Mouse (Mus musculus): ENCODE results near the gene Srpk1.
A peak's percentile ranks its signal among the peaks of the same experiment; 100 is the strongest.

Gene Srpk1

DNA sequence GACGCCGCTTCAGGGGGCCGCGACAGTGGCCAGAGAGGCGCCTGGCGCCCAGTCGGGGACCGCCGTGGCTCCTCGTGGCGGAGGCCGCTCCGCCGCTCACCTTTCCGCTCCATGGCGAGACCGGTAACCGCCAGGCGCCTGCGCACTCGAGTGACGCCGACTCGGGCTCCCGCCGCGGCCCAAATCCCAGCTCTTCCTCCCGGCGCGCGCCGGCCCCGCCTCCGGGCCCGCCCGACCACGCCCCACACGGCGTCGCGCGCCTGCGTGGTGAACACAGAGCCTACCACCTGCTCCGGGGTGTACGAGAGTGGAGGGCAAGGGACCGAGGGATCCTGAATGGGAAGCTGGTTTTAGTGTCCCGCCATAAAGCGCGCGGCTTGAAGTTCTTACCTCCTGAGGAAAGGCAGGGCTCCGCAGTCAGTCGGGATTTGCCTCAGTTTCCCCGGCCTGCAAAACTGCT lies at the start of gene Srpk1:
Gene Srpk1 (minus strand): TSS at position 410 of the 460 bp plus-strand sequence.
- peak; percentile 94 for DNase-seq

DNA sequence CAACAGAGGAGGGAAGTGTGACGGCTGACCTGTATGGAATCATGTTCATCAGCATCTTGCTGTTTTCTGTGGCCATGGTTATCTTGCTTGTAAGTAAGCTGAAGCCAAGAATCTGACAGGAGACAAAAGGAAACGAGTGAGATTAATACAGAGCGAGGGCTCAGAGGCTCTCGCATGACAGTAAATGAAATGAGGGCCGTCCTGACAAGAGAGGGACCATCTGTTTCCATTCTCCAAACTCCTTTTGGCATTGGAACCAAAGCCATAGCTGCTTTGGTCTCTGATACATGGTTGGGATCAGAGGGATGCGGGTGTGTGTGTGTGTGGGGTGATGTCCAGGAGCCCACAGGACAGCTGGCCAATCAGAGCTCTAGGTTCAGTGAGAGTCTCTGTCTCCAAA lies 37.1 kb upstream of the Srpk1 start:
- DNase-seq, result no peak

DNA sequence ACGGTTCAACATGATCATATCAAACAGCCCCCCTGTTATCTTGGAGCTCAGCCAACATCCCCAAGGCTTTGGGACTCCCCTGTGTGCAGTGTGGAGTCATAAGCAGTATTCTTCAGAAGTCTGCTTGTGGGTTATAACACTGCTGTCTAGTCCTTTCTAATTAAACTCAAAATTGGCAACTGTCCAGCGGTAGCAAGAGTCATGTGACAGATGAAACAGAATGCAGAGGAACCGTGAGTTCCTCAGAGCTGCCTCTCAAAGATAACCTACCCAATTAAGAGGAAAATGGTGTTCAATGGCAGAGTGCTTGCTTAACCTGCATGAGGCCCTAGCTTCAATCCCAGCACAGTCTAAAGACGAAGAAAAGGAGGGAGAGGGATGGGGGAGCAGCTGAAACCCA lies 35.4 kb upstream of the Srpk1 start:
- DNase-seq, result no peak

DNA sequence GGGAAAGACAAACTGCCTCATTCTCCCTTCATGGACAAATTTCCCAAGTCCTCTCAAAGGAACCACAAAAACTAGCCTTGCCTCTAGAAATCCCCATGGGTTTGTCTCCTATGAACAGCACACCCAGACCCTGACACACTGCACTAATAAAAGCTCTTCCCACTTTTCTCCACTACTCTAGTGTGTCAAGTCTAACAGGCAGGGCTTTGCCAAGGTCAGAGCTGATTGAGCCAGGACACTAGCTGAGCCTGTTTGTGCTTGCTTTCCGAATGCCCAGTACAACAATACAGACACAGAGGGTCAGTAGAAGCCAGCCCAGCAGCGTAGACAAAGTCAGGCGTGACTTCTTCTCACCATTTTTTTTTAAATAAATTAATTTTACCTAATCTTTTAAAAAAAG lies 27.8 kb upstream of the Srpk1 start:
- no peak for DNase-seq

DNA sequence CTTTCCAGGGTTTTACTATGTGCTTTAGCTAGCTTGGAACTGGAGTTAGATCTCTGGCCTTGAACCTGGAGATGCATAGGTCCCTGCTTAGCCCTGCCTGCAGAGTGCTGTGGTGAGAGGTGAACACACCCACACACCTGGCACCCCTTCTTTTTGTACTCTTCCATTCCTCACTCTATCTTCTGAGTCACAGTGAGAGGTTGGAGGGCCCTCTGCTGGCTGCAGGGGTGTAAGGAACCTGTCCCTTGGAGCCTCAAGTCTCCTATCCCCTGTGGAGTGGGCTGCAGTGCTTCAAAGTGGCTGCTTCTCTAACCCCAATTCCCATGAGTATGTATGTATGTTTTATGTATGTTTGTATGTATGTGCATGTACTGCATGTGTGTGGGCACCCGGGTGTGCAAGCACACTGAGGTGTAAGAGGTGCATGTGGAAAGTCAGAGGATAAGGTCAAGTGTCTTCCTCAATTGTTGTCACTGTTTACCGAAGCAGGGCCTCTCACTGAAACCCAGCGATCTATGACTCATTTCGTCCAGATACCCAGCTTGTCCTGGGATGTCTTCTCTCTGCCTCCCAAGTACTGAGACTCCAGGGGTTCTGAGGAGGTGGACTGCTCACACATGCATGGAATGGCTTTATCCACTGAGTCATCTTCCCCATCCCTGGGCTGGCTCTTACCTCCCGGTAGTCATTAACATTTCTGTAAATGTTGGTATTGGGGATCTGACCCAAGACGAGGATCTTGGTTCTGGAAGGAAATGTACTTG lies 26.3 kb upstream of the Srpk1 start:
- DNase-seq, result peak; percentile 76

DNA sequence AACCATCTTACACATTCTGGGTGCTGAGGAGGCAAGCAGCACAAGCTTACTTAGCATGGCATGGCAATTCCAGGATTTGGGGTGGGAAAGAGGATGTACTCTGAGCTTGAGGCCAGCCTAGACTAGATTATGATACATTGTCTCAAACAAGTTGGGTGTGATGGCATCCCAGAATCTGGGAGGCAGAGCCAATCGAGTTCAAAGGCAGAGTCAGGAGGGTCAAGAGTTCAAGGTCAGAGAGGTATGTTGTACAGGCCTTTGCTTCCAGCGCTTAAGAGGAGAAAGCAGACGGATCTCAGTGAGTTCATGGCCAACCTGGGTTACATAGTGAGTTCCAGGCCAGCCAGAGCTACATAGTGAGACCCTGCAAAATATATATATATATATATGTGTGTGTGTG lies 23.7 kb upstream of the Srpk1 start:
- no peak for DNase-seq

DNA sequence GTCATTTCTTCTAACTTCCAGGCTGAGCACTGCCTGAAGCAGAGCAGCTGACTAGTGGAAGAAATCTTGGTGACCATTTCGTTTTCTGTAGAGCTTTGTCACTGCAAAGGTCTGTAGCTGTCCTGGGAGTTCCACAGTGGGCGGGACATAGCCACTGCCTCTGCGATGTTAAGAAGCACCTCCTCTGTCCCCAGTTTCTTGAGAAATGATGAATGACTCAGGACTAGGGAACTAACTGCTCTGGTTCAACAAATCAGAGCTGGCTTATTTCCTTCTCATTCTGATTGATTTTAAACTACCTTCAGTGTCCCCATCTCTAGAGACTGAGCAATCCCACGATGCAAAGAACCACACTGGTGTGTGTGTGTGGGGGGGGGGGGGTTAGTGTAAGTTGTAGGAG lies 21.6 kb upstream of the Srpk1 start:
- DNase-seq, result no peak

DNA sequence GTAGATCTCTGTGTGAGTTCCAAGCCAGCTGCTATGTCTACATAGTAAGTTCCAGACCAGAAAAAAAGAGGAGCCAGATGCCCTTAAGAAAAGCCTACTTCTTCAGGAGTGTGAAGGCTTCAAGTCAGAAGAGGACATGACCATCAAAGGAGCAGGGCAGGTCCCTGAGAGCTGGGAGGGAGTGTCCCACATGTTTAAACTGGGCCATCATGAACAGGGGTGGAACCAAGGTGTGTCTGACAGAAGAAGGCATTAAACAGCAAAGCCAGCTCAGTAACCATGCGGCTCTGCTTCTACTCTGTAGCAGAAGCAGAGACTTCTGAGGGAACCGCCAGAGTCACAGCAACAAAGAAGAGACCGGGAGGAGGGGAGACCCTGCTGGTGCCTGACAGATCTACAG lies 21.2 kb upstream of the Srpk1 start:
- DNase-seq, result peak; percentile 40

DNA sequence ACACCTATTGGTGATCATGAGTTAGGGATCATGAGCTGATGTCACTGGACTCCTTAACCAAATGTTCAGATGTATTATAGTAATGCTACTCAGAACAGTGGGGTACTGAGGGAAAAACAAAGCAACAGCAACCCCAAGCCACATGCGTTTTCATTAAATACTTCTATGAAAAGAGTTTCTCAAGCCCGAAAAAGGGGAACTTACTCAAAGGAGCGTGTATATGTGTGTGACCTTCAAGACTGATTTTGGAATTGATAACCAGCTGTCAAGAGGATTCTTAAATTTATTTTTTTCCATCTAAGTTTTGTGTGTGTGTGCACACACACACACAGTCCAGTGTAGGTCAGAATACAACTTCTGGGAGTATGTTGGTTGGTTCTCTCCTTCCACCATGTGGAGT lies 17.6 kb upstream of the Srpk1 start:
- no peak for DNase-seq

DNA sequence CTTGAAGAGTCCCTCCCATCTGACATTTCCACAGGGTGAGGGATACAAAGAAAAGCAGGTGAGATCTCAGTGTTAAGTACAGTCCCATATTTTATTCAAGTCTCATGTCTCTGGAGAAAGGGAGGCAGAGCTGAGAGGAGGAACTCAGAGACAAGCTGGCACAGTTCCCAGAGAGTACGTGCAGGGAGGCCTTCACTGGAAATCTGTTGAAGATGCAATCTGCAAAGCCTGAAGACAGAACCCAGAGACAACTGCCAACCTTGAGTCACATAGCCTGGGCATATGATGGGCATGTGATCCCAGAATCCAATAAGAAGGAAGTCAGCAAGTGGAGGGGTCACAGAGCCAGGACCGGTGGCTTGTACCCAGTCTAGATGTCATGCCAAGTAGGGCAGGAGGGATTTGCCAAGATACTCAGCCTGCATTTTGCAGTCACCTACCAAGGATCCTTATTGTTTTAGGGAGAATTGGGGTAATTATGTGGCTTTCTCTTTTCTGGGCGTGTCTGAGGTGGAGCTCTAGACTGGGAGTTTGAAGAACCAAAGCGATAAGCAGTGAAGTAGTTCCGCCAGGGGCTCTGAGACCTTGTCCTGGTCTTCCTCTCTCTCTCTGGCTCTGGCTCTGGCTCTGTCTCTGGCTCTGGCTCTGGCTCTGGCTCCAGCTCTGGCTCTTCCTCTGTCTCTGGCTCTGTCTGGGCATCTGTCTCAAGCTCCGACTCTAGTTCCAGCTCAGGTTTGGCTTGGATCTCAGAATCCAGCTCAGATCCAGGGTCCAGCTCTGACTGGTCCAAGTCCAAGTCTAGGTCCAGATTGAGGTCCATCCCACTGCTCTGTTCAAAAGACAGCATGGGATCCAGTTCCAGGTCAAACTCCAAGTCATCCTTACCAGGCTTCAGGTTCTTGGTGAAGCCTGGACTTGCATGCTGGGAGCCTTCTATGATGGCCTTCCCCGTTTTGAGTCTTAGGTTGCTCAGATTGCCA lies 15.5 kb upstream of the Srpk1 start:
- DNase-seq, result no peak

DNA sequence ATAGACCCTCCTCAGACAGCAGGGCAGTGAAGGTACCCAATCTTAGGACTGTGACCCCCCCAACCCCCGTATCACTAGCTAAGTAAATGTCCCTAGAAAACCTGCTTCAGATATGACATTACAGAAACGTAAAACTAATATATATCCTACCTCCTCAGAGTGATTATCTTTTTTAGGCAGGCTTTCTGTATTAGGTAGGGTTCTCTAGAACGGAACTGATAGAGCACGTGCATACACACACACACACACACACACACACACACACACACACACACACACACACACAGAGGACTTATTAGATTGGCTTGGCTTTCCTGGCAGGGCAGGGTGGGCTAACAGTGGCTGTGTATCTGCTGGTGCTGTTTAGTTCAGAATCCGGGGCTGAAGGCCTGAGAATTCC lies 13.3 kb upstream of the Srpk1 start:
- DNase-seq, result no peak

DNA sequence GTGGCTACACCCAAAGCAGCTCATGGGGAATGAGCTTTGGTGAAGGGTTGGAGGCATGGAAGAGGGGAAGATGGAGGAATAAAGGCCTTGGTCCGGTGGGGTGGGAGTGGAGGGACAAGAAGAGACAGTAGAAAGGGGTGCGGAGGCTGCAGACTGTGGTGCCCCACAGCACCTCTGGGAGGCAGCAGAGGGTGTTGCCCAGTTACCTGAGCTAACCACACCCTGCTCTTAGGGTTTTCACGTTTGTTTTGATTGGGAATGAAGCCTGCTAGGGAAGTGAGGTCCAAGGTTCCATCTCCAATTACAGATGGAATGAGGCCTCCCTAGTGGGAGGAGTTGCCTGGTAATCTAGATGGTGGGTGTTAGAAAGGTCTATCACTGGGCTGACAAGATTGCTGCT lies 6.6 kb upstream of the Srpk1 start:
- DNase-seq, result no peak

DNA sequence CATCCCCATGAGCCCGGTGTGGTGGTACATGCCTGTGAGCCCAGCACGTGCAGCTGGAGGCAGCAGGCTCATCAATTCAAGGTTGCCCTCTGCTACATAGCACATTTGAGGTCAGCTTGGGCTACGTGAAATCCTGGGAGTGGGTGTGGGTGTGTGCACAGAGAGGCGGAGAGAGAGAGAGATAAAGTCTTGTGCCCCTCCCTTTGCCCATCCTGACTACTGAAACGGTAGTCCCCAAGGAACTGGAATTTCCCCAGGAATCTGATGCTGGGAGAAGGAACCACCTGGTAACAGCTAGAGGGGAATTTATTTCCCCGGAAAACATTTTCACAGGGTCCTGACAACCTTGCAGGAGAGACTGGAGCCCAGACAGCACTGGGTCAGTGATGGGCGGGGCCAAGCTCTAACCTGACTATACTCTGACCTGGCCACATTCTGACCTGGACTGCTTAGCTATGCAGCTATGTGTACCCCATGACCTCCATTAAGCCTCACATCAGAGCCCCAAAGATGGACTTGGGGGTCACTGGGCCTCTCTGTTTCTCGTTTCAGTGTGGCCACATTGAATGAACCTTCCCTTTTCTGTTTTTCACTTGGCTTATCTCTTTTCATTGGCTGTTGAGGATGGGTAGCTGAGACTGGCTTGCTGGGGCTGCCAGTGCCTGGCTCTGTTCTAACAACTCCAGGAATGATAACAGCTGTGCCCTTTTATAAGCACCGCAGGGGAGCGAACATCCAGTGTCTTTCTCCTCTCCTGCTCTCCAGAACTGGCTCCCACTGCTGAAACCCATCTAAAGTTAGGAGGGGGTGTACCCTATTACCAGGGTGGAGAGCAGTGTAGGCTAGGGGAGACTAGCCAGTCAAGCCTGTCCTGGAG lies 6.0 kb upstream of the Srpk1 start:
- DNase-seq, result no peak

DNA sequence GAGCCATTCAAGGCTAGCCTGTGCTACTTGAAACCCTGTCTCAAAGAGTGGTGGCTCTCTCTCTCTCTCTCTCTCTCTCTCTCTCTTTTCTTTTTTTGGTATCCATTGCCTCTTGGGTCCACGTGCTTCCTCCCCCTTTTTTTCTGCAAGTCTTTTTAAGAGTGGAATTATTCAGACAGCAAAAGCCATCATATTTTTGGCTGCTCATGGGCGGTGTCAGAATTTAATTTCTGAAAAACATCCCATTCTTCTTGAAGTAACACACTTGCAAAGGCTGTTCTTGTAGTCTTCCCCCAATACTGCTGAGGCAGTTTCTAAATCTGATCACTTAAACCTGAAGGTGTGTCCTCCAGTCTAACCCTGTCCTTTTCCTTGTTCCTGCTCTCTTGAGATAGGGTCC lies 4.4 kb upstream of the Srpk1 start:
- DNase-seq, result no peak

DNA sequence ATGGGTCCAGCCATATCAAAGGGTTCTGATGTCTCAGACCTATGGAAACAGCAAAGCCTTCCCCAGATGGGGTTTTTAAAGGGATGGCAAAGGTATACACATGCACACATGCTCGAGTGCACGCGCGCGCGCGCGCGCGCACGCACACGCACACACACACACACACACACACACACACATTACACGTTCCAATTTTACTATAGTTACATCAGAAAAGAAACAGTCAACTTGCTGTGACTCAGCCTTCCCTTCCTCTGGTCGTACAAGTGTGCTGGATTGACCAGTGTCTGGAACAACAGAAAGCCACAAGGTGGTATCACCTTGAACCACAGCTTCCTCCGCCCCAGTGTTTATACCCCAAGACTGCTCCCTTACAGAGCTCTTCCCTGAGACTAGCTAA lies 2.8 kb upstream of the Srpk1 start:
- DNase-seq, result no peak

DNA sequence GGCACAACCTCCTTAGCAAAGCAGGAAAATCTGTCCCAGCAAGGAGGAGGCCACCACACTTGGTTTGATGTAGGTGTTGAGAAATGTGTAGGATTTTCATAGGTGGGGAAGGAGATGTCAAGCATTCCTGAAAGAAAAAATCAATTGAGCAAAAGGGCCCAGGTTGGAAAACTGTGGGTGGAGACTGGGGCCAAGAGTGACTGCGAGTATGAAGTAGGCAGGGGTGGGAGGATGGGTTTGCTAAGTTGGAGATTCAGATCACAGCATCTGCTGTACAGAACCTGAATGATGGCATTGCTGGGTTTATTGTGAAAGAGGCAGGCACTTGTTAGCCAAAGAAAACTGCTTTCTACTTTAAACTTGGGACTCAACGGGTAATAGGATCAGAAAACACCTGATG lies 2.3 kb upstream of the Srpk1 start:
- DNase-seq, result no peak

DNA sequence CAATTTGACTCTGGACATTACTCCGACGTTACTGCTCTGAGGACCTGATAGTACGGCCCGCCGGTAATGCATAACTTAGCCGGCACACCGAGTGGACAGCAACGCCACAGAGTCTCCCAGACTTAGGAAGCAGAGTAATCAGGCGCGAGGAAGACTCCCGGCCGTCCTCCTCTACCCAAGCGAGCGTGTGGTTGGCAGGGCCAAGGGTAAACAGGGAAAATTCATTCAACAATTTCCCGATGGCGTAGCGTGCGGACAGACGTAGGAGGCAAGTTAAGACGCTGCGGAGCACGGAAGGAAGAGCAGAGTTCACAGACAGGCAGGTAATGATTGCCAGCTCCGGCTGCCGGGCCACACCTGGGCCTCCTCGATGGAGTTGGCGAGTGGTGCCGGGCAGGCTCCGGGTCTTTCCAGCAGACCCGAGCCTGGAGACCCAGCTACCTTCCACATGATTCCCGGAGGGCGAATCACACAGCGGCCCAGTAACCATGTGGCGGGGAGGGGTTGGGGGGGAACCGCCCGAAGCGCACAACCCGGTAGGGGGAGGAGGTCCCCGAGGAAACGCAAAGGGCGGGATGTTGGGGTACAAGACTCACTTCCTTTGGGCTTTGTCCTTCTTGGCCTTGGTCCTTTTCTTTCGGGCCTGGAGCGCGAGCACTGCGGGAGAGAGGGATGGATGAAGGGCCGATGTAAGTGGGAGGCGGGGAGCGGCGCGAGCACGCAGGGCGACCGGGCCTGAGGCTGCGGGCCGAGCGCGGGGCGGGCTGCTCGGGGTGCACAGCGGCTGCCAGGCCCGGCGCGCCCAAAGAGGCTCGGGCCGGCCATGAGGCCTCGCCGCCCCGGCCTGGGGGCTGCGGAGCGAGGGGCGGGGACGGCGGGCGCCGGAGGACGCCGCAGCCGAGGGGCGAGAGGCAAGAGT lies 869 bp downstream of the Srpk1 start:
- DNase-seq, result peak; percentile 61

DNA sequence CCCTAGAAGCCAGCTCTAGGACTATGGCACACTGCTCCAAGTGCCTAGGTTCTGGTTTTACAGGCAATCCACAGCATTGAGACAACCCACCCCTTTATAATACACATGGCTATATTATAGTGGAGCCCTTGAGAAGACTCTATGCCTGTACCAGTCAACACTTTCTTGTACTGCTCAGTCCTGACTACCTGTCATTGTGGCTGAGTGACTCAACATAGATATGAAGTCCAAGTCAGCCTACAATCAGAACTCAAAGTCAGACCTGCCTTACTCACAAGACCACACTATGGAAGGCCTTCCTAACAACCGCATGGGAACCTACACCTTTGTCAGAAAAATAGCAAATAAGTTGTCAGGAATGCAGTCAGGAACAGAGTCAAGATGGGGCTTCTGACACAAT lies 3.7 kb downstream of the Srpk1 start:
- DNase-seq, result no peak

DNA sequence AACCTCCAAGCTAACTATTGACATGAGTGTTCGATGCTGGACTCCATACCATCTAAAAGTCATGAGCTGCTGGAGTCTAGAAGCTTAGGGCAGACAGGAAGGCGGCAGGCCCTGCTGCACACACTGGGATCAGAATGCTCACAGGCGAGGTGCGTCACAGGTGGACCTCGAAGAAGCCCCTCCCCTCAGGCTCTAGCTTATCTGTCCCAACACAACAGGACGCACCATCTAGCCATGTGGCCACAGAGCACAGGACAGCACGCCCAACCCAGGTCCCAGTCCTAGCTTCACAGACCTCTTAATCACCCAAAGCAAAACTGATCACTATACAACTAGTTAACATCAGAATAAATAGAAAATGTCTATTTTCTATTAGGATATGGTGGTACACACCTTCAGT lies 4.4 kb downstream of the Srpk1 start:
- DNase-seq, result no peak

DNA sequence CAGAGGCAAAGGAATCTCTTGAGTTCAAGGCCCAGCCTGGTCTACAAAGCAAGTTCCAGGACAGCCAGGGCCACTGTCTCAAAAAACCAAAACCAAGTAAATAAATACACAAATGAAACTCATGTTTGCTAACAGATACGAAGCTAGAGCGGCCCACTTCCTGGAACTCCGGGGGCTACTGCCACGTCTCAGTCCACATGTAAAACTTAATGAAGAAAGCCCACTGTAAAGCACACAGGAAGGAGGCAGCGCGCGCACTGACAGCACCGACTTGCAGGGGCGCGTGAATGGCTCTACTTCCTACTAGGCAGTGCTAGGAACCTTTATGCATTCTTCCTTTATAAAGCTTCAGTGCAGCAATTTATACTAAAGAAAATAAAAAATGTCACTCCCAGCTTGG lies 4.9 kb downstream of the Srpk1 start:
- DNase-seq, result peak; percentile 23

DNA sequence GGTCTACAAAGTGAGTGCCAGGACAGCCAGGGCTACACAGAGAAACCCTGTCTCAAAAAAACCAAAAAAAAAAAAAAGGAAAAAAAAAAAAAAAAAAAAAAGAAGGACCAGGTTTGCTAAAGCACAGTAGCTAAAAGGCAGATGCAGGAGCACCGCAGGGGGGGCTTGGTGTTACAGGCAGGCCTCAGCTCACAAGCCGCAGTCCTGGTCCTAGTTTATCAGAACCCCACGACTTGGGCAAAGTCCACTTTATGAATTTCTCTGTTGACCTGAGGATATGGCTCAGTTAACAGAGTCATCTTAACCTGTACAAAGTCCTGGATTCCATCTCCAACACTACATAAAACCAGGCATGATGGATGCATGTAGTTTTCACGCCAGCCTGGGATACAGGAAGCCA lies 7.2 kb downstream of the Srpk1 start:
- DNase-seq, result no peak

DNA sequence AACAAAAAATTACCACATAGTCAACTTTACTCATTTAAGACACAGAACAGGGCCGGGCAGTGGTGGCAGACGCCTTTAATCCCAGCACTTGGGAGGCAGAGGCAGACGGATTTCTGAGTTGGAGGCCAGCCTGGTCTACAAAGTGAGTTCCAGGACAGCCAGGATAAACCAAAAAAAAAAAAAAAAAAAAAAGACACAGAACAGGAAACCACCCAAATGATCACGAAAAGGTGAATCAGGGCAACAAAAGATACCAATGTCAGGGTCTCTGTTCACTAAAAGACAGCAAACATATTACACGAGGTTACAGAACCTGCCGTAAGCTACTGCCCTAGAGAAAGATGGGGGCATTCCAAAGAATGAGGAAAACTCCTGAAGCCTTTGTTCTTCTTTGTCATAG lies 9.4 kb downstream of the Srpk1 start:
- DNase-seq, result no peak

Data from thymus, postnatal 14 days (tissue).